Mouse (Mus musculus) R1 (cell line): ENCODE measurements around the gene Mpc1.

Experiments
- DNase-seq: peaks from one replicate; pipeline ENCODE4 v3.0.0-alpha.2; 2018; ENCODE audit warnings: low read depth, low spot score

Gene Mpc1

DNA sequence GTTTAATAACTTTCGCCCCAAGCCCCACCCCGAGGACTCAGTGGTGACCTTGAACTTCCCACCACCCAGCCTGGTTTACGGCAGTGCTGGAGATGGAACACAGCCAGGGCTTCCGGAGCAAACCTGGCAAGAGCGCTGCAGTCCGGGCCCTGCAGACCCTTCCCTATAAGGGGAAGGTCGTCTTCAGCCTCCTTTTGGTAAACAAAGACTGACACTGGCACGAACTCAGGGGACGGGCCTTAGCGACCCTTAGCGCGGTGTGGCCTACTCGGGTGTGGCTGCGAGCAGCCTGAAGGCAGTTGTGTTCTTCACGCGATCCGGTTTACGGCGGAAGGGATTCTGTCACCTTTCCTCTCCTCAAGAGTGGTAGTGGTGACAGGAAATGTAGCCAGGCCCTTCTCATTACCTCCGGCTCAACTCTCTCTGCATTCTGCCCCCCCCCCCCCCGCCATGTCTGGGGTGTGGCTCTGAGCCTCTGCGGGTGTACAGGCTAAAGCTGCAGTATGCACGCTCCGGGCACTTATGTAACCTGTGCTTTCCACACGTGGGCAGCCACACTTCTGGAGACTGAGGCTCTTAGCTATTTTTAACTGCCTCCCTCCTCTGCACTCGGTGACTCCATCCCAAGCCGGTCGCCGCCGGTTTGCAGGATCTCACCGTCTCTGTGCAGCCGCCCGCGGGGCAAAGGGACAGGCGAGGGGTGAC lies at the start of gene Mpc1:
Mpc1 (plus strand) TSS at position 84 of the 705 bp plus-strand sequence.
- peak; percentile 93 for DNase-seq

- DNase-seq: no peak
Measured at GRCm38 (mm10) chr17:8233618-8234214, 49.0 kb upstream of the Mpc1 start.

- no peak for DNase-seq
Measured at GRCm38 (mm10) chr17:8234537-8234936, 48.2 kb upstream of the Mpc1 start.

DNA sequence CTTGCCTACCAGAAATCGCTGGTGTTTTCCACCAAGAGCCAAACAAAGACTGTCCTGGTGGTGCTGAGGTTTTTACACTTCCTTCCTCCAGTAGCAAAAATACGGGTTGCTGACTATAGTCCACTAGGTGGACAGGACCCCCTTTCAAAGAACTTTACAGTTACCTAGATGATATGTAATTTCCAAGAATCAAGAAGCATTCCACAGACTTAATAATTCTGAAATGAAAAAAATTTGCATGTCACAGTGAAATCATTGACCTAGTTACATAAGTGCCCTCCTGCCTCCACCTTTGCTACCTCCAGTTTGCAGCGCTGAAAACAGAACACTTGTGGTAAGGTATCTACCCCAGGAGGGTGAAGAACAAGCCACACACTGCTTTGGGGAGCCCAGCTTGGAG lies 47.0 kb upstream of the Mpc1 start, which contains the start of gene Ccr6:
Ccr6 (plus strand) TSS at position 301 of the 400 bp plus-strand sequence.
- no peak for DNase-seq

DNA sequence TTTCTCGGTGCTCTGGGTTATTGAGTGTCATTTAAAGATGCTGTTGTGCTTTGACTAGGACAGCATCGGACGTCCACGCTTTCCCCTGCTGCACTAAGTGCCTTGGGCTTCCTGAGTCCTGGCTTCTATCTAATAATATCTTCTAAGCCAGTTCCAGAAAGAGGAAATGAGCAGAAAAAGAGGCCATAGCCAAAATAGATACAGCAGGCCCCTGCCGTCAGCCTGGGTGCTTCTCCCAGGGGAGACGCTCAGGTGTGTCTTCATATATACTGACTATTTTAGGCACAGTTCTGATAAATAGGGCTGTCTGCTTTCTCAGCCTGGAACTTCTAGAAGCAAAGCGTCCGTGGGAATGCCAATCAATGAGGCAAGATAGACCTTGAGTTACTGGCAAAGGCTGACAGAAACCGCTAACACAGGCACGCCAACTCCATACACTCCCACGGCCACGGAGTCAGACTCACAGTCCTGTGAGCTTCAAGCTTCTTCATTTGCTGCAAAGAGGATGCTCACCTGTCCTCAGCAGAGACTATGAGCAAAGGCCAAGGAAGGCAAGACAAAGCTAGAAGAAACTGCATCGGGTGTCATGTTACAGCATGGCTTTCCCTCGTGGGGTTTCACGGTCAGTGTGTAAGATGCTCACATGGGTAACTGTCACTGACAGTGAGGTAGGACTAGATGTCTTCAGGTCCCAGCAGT lies 44.5 kb upstream of the Mpc1 start:
- no peak for DNase-seq

- DNase-seq: no peak
Measured at GRCm38 (mm10) chr17:8239561-8239960, 43.1 kb upstream of the Mpc1 start.

- DNase-seq: no peak
Measured at GRCm38 (mm10) chr17:8240517-8240916, 42.2 kb upstream of the Mpc1 start.

- DNase-seq: no peak
Measured at GRCm38 (mm10) chr17:8241645-8242044, 41.1 kb upstream of the Mpc1 start.

DNA sequence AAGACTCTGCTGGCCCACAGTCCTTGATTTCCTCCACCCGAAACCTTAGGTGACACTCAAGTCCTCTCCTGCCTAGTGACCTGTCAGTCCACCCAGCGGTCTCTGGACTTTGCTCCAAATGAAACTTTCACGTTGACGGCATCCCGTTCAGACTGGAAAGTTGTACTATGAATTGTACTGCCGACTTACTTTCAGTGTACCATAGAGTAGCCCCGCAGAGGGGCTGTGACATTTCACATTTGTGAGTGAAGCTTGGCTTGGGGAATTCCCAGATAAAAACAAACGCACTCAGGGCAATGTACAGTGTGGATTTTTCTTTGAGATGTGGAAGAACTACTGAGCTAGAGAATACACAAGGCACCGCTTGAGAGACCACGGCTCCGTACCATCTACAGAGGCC lies 40.5 kb upstream of the Mpc1 start:
- no peak for DNase-seq

- peak; percentile 17 for DNase-seq
Measured at GRCm38 (mm10) chr17:8244124-8244523, 38.6 kb upstream of the Mpc1 start.

GRCm38 (mm10) chr17:8246102-8246754 lies 36.5 kb upstream of the Mpc1 start:
- no peak for DNase-seq

- no peak for DNase-seq
Measured at GRCm38 (mm10) chr17:8251704-8252103, 31.0 kb upstream of the Mpc1 start.

- no peak for DNase-seq
Measured at GRCm38 (mm10) chr17:8254268-8254667, 28.4 kb upstream of the Mpc1 start.

GRCm38 (mm10) chr17:8254914-8255313 lies 27.8 kb upstream of the Mpc1 start:
- no peak for DNase-seq

GRCm38 (mm10) chr17:8255583-8255982 lies 27.1 kb upstream of the Mpc1 start:
- no peak for DNase-seq

GRCm38 (mm10) chr17:8256982-8257381 lies 25.7 kb upstream of the Mpc1 start:
- no peak for DNase-seq

GRCm38 (mm10) chr17:8264638-8265037 lies 18.1 kb upstream of the Mpc1 start:
- peak; percentile 69 for DNase-seq

DNA sequence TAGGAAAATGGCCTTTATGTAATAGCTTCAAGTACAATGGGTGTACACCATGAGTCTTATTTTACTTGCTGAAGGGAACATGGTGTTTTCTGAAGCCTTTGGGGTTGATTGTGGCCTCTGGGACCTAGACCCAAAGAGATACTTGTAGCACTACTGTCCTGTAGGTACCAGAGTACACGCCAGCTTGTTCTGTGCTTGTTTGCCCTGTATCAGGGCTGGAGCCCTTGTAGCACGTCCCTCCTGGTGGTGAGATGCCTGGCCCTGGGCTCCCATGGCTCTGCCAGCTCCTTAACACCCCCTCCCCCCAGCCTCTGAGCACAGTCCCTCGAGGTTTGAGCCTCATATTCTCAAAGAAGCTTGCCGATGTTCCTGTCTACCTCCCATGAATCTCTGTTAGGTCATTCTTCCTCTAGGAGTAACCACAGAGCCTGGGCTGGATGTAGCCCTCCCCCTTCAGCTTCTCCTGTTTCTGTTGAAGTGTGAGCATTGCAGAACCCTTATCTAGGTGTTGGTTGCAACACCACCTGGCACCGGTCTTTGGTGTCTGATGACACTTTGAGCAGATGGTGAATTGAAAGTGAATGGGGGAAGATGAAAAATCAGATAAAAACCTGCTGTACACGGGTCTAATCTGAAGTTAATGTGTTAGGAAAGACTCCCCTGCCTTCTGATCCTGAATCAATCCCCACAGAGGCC lies 10.5 kb upstream of the Mpc1 start:
- DNase-seq: no peak

DNA sequence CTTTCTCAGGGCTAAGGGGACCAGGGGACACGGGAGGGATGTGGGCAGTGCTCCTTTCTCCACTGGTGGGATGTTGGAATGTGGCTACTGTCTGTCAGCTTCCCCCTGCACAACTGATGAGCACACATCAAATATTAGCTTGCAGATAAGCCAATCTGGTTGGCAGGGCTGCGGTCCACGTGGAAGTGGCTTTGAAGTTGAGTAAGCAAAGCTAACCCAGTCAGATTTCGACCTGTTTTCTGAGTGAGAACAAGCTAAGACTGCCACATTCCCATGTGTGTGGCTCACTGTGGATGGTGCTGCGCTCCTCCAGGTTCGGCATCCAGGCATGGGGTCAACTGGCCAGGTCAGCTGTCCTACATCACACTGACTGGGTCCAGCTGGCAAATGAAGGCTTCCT lies 9.8 kb upstream of the Mpc1 start:
- DNase-seq: no peak

- no peak for DNase-seq
Measured at GRCm38 (mm10) chr17:8276071-8276470, 6.6 kb upstream of the Mpc1 start.

- DNase-seq: no peak
Measured at GRCm38 (mm10) chr17:8276680-8277079, 6.0 kb upstream of the Mpc1 start.

GRCm38 (mm10) chr17:8277266-8277665 lies 5.4 kb upstream of the Mpc1 start:
- DNase-seq: no peak
